12 mouse cellular contexts compared by ENCODE assay signal in the genomic region with DNA sequence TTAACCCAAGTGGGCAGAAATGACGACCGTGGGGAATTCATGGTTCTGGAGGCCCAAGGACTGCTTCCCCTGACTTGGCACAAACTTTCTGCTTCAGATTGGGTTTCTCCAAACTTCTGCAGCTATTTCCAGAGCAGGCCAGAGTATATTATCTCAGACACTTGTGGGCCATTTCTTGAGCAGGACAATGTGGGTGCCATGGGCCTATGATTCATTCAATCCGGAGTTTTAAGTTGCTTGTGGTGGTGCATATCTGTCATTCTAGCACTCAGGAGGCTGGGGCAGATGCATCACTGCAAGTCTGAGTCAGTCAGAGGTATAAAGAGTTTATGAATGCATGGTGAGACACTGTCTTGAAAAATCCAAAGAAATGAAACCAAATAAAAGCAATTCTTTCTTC.
"Had no signal": no experiment of that assay in that cellular context is flagged by ENCODE, and none has a peak within 500 bp of the region (broad histone marks: within the 10 kb centered on the region; RNA-seq: fewer than 3 reads in every experiment).

No protein-coding gene starts in this region.

- H3K27ac ChIP-seq: left cerebral cortex, adult 2 months; limb, embryonic 15.5 days; liver, embryonic 12.5 days; midbrain, embryonic 10.5 days; neural tube, embryonic 12.5 days had no signal

- H3K9me3 ChIP-seq: limb, embryonic 15.5 days; liver, embryonic 12.5 days; midbrain, embryonic 10.5 days; neural tube, embryonic 12.5 days had no signal

- H3K9ac ChIP-seq: limb, embryonic 15.5 days; liver, embryonic 12.5 days; lung, embryonic 14.5 days; neural tube, embryonic 12.5 days had no signal

- H3K4me2 ChIP-seq: limb, embryonic 15.5 days; liver, embryonic 12.5 days; lung, embryonic 14.5 days; neural tube, embryonic 12.5 days had no signal

- ATAC-seq: liver, embryonic 12.5 days had no signal

- H3K36me3 ChIP-seq: limb, embryonic 15.5 days; liver, embryonic 12.5 days; midbrain, embryonic 10.5 days; neural tube, embryonic 12.5 days had no signal

- H3K4me3 ChIP-seq: left cerebral cortex, adult 2 months; limb, embryonic 15.5 days; liver, embryonic 12.5 days; midbrain, embryonic 10.5 days; neural tube, embryonic 12.5 days had no signal

- DNase-seq: kidney, postnatal 10 days; lung, embryonic 14.5 days; lung, postnatal 10 days; lung, postnatal 4 days; midbrain, embryonic 14.5 days; right cerebral cortex, postnatal 14 days; thymus, postnatal 36 days had no signal

- H3K27me3 ChIP-seq: limb, embryonic 15.5 days; liver, embryonic 12.5 days; neural tube, embryonic 12.5 days had no signal
